Mouse (Mus musculus): ENCODE data around the gene Bcam. TPM values are rescaled to one million over a fixed set of nuclear protein-coding genes. Genes with fewer than 3 reads are reported as not detected.

Gene Bcam
- total RNA-seq, 2 experiments from 2014 or later: not detected

Other genes starting within 250 kb of the Bcam start
- 51.1 and 51.5 TPM in 2 replicates for gene Ppp1r37, start 207.9 kb downstream of the Bcam start, total RNA-seq (2015; ENCODE audit: low replicate concordance)
- 54.5 and 74.7 TPM in 2 replicates for gene Ppp1r37, start 207.9 kb downstream of the Bcam start, total RNA-seq (2017; ENCODE audit: low replicate concordance)
- gene Zfp296, start 193.7 kb downstream of the Bcam start, total RNA-seq (2015; ENCODE audit: low replicate concordance): not detected in 2 replicates
- gene Zfp296, start 193.7 kb downstream of the Bcam start, total RNA-seq (2017; ENCODE audit: low replicate concordance): 1.7 TPM in 1 of 2 replicates, not detected in the other
- gene Gemin7, start 193.4 kb downstream of the Bcam start, total RNA-seq (2015; ENCODE audit: low replicate concordance): 78.9 and 80.1 TPM in 2 replicates
- gene Gemin7, start 193.4 kb downstream of the Bcam start, total RNA-seq (2017; ENCODE audit: low replicate concordance): 19.6 and 26.4 TPM in 2 replicates
- 12.3 and 14.3 TPM in 2 replicates for gene Clasrp, start 166.5 kb downstream of the Bcam start, total RNA-seq (2015; ENCODE audit: low replicate concordance)
- 19.9 and 45.4 TPM in 2 replicates for gene Clasrp, start 166.5 kb downstream of the Bcam start, total RNA-seq (2017; ENCODE audit: low replicate concordance)
- gene Relb, start 141.6 kb downstream of the Bcam start, total RNA-seq (2015; ENCODE audit: low replicate concordance): 1.7 and 3.2 TPM in 2 replicates
- gene Relb, start 141.6 kb downstream of the Bcam start, total RNA-seq (2017; ENCODE audit: low replicate concordance): 4.0 TPM in 1 of 2 replicates, not detected in the other
- gene Clptm1, start 106.0 kb downstream of the Bcam start, total RNA-seq (2015; ENCODE audit: low replicate concordance): 34.8 and 90.5 TPM in 2 replicates
- gene Clptm1, start 106.0 kb downstream of the Bcam start, total RNA-seq (2017; ENCODE audit: low replicate concordance): 34.0 and 34.3 TPM in 2 replicates
- 8.0 and 22.7 TPM in 2 replicates for gene Apoc2, start 93.1 kb downstream of the Bcam start, total RNA-seq (2015; ENCODE audit: low replicate concordance)
- gene Apoc2, start 93.1 kb downstream of the Bcam start, total RNA-seq (2017; ENCODE audit: low replicate concordance): not detected in 2 replicates
- not detected in 2 replicates for gene Gm44805, start 89.6 kb downstream of the Bcam start, total RNA-seq (2015; ENCODE audit: low replicate concordance)
- not detected in 2 replicates for gene Gm44805, start 89.6 kb downstream of the Bcam start, total RNA-seq (2017; ENCODE audit: low replicate concordance)
- gene Apoc4, start 89.5 kb downstream of the Bcam start, total RNA-seq (2015; ENCODE audit: low replicate concordance): not detected in 2 replicates
- gene Apoc4, start 89.5 kb downstream of the Bcam start, total RNA-seq (2017; ENCODE audit: low replicate concordance): not detected in 2 replicates
- 28.1 TPM in 1 of 2 replicates, not detected in the other for gene Apoc1, start 78.4 kb downstream of the Bcam start, total RNA-seq (2015; ENCODE audit: low replicate concordance)
- not detected in 2 replicates for gene Apoc1, start 78.4 kb downstream of the Bcam start, total RNA-seq (2017; ENCODE audit: low replicate concordance)
- 49.9 and 66.0 TPM in 2 replicates for gene Apoe, start 71.8 kb downstream of the Bcam start, total RNA-seq (2015; ENCODE audit: low replicate concordance)
- 260 and 282 TPM in 2 replicates for gene Apoe, start 71.8 kb downstream of the Bcam start, total RNA-seq (2017; ENCODE audit: low replicate concordance)
- gene Tomm40, start 55.6 kb downstream of the Bcam start, total RNA-seq (2015; ENCODE audit: low replicate concordance): 14.7 and 16.9 TPM in 2 replicates
- gene Tomm40, start 55.6 kb downstream of the Bcam start, total RNA-seq (2017; ENCODE audit: low replicate concordance): 8.9 and 10.4 TPM in 2 replicates
- gene Nectin2, start 20.5 kb downstream of the Bcam start, total RNA-seq (2015; ENCODE audit: low replicate concordance): not detected in 2 replicates
- 0.64 TPM in 1 of 2 replicates, not detected in the other for gene Nectin2, start 20.5 kb downstream of the Bcam start, total RNA-seq (2017; ENCODE audit: low replicate concordance)
- gene Cblc, start 25.8 kb upstream of the Bcam start, total RNA-seq (2015; ENCODE audit: low replicate concordance): not detected in 2 replicates
- gene Cblc, start 25.8 kb upstream of the Bcam start, total RNA-seq (2017; ENCODE audit: low replicate concordance): not detected in 2 replicates
- 15.5 and 21.3 TPM in 2 replicates for gene Bcl3, start 51.8 kb upstream of the Bcam start, total RNA-seq (2015; ENCODE audit: low replicate concordance)
- 0.77 TPM in 1 of 2 replicates, not detected in the other for gene Bcl3, start 51.8 kb upstream of the Bcam start, total RNA-seq (2017; ENCODE audit: low replicate concordance)
- not detected in 2 replicates for gene Gm19345, start 81.0 kb upstream of the Bcam start, total RNA-seq (2015; ENCODE audit: low replicate concordance)
- gene Gm19345, start 81.0 kb upstream of the Bcam start, total RNA-seq (2017; ENCODE audit: low replicate concordance): not detected in 2 replicates
- not detected in 2 replicates for gene Ceacam16, start 90.3 kb upstream of the Bcam start, total RNA-seq (2015; ENCODE audit: low replicate concordance)
- not detected in 2 replicates for gene Ceacam16, start 90.3 kb upstream of the Bcam start, total RNA-seq (2017; ENCODE audit: low replicate concordance)
- gene Ceacam19, start 116.9 kb upstream of the Bcam start, total RNA-seq (2015; ENCODE audit: low replicate concordance): not detected in 2 replicates
- not detected in 2 replicates for gene Ceacam19, start 116.9 kb upstream of the Bcam start, total RNA-seq (2017; ENCODE audit: low replicate concordance)
- gene Pvr, start 150.1 kb upstream of the Bcam start, total RNA-seq (2015; ENCODE audit: low replicate concordance): 0.72 TPM in 1 of 2 replicates, not detected in the other
- 0.13 and 2.0 TPM in 2 replicates for gene Pvr, start 150.1 kb upstream of the Bcam start, total RNA-seq (2017; ENCODE audit: low replicate concordance)
- gene Igsf23, start 179.7 kb upstream of the Bcam start, total RNA-seq (2015; ENCODE audit: low replicate concordance): not detected in 2 replicates
- 2.4 TPM in 1 of 2 replicates, not detected in the other for gene Igsf23, start 179.7 kb upstream of the Bcam start, total RNA-seq (2017; ENCODE audit: low replicate concordance)
- not detected in 2 replicates for gene Ceacam20, start 194.4 kb upstream of the Bcam start, total RNA-seq (2015; ENCODE audit: low replicate concordance)
- not detected in 2 replicates for gene Ceacam20, start 194.4 kb upstream of the Bcam start, total RNA-seq (2017; ENCODE audit: low replicate concordance)
- not detected in 2 replicates for gene Nlrp9b, start 220.4 kb upstream of the Bcam start, total RNA-seq (2015; ENCODE audit: low replicate concordance)
- not detected in 2 replicates for gene Nlrp9b, start 220.4 kb upstream of the Bcam start, total RNA-seq (2017; ENCODE audit: low replicate concordance)